Mouse (Mus musculus) right cerebral cortex, adult 18-20 months (tissue): ENCODE results near the gene Ddx31.

Experiments
- DNase-seq: peaks from one replicate; pipeline ENCODE4 v3.0.0; 2022; ENCODE audit warnings: mixed read lengths

Gene Ddx31

DNA sequence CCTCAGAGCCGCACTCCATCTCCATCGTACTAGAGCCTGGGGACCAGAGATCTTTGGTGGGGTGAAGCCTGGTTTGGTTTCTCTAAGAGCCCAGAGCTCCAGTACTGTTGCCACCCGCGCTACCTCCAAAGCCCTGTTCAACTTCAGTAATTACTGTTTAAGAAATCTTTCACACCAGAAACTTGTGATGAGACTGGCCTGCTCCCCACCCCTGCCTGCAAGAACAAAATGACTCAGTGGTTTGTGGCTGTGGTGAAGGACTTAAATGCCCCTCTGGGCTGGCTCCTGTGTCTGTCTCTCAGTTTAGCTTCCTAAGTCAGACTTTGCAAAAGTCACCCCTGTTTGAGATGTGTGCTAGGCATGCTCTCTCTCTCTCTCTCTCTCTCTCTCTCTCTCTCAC lies 72.8 kb downstream of the Ddx31 start:
- no peak for DNase-seq

DNA sequence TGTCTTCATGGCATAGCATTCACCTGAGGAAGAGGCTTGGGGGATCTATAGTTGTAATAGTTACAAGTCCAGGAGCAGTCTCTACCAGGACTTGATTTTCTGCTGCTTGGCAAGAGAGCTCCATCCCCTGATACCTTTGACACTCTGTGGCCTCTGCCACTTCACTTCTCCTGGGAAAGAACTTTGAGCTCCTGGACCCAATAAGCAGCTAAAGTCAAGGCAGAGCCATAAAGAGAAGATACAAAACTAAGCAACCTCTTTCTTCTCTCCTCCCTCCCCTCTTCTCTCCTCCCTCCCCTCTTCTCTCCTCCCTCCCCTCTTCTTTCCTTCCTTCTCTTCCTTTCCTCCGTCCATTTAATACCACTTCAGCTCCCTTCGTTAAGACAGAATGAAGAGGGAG lies 73.9 kb downstream of the Ddx31 start:
- DNase-seq: no peak

DNA sequence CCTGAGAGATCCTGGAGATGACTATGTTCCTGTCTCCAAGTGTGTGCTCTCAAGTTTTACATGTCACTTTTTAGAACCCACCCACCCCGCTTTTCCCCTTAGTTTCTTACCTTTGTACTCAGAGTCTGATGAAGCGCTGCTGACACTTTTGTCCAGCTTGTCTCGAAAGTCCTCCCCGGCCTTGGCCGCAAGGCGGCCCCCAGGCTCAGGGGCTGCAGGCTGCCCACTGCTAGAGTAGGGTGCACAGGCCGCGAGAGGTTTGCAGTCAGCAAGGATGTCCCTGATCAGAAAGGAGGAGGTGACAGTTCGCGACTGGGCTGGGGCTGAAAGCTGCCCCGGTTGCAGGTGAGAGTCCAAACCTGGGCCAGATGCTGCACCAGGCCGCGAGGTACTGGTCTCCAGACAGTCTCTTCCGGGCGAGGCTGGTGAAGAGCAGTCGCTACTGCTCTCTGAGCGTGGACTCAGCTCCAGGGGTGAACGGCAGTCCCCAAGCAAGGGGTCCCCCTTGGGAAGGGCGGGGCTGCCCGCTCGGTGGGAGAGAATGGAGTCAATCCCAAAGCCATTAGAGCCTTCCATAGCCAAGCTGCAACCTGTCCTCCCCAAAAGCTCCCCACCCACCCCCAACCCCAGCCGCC lies 75.0 kb downstream of the Ddx31 start:
- no peak for DNase-seq

DNA sequence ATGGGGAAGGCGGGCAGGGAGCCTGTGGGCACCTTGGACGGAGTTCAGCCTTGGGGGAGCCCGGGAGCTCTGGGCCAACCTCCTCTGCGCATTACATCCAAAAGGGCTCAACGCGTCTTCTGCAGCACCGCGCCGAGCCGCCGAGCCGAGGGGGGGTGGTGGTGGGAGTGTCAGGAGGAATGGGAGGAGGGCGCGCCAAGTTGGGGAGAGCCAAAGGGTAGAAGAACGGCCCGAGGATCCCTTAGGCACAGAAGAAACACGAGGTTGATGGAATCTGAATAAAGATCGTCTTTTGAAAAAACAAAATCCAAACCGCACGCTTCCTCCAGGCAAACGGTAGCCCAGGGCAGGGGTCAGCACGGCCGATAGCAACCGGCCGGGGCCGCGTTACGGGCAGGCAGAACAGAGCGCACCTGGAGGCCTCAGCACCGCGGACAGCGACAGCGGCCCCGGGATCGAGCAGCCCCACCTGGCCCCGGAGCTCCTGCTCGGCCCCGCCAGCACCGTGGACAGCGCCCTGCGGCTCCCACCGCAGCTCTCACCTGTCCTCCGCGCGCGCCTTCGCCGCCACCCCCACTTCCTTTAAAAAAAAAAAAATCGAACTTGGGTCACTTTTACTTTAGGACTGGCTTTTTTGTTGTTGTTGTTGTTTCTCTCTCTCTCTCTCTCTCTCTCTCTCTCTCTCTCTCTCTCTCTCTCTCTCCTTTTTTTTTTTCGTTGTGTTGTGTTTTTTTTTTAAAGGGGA lies 75.7 kb downstream of the Ddx31 start:
- no peak for DNase-seq

DNA sequence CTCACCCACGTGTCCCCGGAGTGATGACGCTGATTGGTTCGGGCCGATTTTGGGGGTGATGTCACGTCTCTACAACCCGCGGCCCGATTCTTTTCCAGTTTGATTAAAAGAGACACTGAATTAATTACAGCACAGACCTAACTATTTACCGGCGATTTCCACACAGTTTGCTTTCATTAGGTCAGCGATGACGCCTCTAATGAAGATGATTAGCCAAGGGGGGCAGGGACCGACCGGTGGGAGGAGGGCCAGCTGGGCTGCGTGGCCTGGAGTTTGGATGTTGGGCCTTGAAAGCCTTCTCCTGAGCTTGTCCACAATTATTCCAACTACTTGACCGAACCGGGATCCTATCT lies 76.3 kb downstream of the Ddx31 start, which contains the start of gene Barhl1:
Barhl1 (minus strand) TSS at position 156 of the 353 bp plus-strand sequence.
- no peak for DNase-seq

DNA sequence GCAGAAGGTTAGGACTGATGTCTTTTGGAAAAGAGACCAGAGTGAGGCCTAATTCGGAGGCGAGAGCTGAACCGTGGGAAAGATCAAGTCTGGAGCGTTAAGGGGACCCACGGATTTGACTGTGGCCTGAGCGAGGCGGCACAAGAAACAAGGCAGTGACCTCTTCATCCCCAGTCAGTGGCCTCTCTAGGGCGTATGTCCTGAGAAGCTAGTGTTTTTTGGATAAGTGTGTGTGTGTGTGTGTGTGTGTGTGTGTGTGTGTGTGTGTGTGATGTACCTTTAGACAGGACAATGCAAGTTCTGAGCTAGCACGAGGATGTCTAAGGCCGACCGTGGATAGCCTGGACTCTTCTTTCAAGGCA lies 76.9 kb downstream of the Ddx31 start:
- DNase-seq: no peak

DNA sequence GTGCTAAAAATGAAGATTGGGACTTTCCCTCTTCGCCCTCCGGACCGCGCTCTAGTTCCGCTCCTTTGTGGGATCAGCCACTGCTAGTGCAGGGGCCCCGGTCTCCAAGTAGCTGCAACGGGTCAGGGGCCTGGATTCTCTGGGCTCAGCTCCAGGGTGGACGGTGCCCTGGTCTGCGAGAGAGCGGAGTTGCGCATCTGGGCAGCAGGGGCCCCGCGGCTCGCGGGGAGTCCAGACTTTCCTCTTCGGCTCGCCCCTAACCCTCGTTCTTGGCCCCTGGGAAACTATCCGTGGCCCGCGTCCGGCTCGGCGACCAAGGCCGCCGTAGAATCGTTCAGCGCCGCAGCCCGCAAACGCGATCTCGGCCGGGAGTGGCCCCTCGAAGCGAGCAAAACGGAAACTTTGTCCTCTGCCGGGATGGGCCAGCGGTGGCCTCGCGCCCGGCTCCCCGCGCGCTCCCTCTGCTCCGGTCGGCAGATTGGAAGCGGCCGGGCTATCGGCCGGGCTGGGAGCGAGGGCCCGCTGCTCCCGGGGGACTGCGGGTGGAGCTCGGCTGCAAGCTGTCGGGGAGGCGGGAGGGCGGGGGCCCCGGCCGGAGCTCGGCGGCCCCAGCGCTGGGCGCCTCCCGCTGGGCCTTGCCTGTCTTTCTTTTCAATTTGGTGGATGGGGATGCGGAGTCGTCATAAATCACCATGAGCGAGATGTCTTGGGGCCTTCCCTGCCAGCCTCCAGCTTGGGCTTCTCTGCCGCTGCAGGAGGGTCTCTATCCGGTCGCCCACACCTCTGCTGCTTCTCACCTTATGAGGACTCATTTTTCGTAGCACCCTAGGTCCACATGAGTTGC lies 77.5 kb downstream of the Ddx31 start:
- DNase-seq: no peak

DNA sequence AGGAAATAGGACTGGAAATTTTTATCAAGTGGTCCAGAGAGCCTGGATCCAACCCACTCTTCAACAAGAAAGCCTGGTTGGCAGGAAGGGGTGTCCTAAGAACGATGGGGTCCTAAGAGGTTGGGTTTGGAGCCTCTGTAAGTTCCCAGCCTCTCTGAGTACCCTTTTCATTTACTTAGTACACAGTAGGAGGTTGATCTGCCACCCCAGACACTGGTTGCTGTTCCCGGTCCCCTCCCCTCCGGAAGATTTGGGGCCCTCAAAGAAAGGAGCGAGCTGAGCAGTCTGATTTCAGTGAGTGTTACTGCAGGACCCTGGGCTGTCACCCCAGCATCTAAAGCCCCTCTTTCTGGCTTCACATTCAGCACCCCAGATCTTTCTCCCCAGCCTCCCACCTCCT lies 78.8 kb downstream of the Ddx31 start:
- DNase-seq: no peak

DNA sequence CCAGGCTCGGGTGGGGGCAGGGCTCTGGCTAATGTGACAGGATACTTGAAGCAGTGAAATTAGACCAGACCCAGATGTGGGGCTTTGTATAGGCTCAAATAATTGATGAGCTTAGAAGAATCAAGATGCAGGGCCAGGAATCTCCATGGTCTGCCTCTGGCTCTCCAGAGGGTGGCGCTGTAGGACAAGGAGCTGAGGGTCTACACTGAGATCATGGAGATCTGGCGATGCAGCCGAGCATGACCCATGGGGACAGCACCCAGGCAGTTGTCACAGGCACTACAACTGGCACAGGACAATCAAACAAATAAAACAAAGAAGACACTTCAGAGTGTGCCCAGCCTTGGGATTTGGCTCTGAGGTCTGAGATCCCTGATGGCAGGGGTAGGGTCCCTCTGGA lies 83.7 kb downstream of the Ddx31 start:
- peak; percentile 49 for DNase-seq

DNA sequence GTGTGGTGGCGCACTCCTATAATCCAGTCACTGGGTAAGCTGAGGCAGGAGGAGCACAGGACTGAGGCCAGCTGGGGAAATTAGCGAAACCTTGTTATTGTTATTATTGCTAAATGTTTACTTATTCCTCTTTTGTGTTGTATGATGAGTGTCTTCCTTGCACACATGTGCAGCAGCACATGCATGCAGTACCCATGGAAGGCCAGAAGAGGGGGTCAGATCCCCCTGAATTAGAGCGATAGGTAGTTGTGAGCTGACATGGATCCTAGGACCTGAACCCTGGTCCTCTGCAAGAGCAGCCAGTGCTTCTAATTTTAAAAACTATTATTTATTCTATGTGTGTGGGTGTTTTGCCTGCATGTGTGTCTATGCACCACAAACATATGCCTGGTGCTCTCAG lies 90.4 kb downstream of the Ddx31 start:
- no peak for DNase-seq

DNA sequence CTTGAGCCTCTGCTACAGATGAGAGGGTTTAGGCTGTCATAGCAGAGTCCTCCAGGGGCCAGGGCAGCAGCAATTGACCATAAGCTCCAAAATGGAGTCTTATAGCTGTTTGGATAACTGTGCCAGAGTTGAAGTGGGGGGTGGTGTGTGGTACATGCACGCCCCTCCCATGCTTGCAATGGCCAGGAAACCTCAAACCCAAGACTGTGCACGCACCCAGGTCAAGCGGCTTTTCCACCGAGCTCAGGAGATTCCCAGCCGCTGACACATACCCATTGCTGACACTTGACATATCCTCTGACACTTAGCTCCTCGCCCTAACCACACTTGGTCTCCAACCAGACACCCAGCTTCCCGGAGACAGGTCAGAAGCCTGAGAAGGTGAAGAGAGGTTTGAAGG lies 98.8 kb downstream of the Ddx31 start:
- no peak for DNase-seq

DNA sequence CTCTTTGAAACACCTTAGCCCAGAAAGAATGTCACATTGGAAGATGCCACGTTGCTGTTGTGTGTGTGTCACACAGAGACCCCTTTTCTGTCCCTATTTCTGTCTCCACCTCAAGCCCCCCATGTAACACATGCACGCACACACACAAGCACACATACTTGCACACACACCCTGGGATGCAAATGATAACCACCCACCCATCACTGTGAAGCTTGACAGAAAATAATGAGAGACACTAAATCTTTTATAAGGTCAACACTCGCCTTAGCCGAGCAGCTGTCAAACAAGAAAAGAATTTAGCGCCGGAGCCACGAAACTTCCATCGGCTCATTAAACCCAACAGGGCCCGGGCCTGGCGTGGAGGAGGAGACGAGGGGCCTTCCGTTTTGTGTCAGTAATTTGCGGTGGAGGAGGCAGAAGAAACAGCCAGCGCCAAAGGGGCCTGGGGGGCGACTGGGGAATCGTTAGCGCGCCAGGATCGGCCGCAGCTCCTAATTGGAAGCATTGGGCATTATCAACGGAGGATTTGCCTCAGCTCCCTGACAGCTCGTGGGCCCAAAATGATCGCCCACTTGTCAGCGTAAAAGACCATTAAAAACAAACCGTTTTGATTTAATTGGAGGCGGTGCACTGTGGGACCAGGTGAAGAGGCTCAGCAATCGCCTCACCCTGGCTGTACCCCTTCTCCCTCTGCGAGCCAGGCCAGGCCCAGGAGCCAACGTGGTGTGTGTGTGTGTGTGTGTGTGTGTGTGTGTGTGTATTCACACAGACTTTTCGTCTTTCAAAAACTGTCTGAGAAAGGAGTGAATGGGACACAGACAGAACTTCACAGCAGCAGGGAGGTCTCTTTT lies 103.7 kb downstream of the Ddx31 start:
- DNase-seq: no peak

DNA sequence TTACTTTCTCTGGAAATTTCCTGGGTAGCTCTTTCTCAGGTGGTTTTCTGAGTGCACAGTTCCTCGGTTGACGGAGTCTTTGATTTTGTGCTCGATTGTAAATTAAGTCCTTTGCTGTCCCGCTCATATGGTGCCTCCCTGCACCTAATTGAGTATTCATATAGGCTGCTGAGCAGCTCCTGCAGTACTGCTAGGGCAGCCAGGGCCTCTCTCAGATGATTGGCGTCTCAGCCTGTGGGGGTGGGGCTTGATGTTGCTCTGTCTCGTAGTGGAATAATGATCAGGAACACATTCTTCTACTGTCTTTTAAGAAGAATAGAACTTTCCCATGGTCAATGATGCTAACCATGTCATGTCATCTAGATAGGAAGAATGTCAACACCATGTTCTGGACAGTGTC lies 105.2 kb downstream of the Ddx31 start:
- DNase-seq: no peak

DNA sequence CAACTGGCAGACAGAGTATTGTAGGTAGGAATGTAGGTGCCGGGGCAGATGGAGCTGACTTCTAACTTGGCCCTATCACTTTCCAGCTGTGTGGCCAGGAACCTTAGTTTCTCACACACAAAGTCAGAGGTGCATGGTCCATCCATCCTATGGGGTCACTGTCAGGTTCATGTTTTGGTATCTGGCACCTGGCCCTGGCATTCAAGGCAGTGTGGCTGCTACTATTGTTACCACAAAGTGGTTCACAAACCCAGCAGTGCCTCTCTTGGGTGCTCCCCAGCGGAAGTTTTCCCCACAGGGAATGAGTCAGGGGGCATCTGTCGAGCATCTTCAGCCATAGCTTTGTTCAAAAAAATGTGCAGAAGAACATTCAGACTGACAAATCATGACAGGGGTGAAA lies 106.1 kb downstream of the Ddx31 start:
- DNase-seq: no peak

DNA sequence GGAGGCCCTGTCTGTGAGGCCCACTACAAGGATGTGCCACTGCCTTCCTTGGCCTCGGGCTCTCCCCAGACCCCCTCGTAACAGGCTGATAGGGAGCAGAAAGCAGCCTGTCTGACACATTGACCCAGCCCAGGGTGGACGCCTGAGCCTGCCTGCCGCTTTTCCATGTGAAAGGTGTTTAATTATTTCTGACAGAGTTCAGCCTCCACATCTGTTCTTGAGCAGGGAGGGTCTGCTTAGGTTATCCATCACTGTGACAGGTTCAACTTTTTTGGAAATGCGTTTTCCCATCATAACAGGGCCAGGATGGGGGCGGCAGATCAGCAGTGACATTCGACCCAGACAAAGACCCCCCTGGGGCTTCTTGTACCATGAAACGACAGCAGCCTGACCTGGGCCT lies 112.8 kb downstream of the Ddx31 start:
- no peak for DNase-seq

DNA sequence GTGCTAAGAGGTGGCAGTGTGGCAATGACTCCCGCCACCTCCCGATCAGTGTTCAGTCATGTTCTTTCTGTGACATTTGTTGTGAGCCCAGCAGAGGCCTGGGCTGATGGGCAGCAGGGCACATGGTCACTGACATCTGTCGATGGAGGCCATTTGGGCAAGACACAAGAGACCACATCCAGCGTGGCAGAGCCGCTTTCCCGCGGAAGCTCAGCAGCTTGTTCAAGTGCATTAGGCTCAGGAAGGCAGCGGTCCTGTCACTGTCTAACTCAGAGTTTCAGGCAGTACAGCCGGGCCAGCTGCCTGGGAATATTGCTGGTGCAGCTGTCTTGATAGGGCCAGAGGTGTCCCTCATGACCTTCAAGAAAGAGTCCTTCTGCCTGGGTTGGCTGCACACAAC lies 114.4 kb downstream of the Ddx31 start:
- no peak for DNase-seq
